Mouse (Mus musculus): ENCODE measurements at regions not wholly inside any gene's neighbourhood (a gene's known extent, or its start where the extent isn't known, plus 50 kb on each side); places are given as distances from the start of the nearest gene placed in this dataset.

- no peak for DNase-seq
Observed at GRCm38 (mm10) chr2:102970221-102970620, 68.8 kb upstream of the Cd44 start.

GRCm38 (mm10) chr2:102967950-102968722 is 66.7 kb upstream of the Cd44 start:
- DNase-seq = no peak

GRCm38 (mm10) chr2:102967417-102967816 is 66.0 kb upstream of the Cd44 start:
- DNase-seq = no peak

- DNase-seq = no peak
Observed at GRCm38 (mm10) chr2:102959067-102959645, 57.7 kb upstream of the Cd44 start.

GRCm38 (mm10) chr2:102958529-102958928 is 57.1 kb upstream of the Cd44 start:
- DNase-seq = no peak

GRCm38 (mm10) chr2:102957811-102958210 is 56.3 kb upstream of the Cd44 start:
- no peak for DNase-seq

- DNase-seq = peak in 1 of 2 experiments; percentile 55
Observed at GRCm38 (mm10) chr2:102956858-102957242, 55.4 kb upstream of the Cd44 start.

GRCm38 (mm10) chr2:102956108-102956857 is 54.8 kb upstream of the Cd44 start:
- no peak for DNase-seq

- no peak for DNase-seq
Observed at GRCm38 (mm10) chr2:102955232-102955631, 53.8 kb upstream of the Cd44 start.
